Mouse (Mus musculus) heart, adult 2 months (tissue): ENCODE results near the gene Galm.

Source experiments
- CTCF ChIP-seq: fragments of 200-600 bp; IDR thresholded peaks from 2 replicates; pipeline ENCODE4 v1.8.1; 2022; ENCODE audit warnings: antibody characterized with exemption, mild to moderate bottlenecking, moderate library complexity
- EP300 ChIP-seq: fragments of 200-500 bp; IDR thresholded peaks from 2 replicates; pipeline ENCODE4 v1.6.1; 2011; ENCODE audit warnings: low read depth, low read length, control low read depth; ENCODE audit not compliant: insufficient read depth

- TF ChIP-seq EP300 (no peak), CTCF (peak; percentile 71)
Observed at GRCm38 (mm10) chr17:80193075-80193474, 65.8 kb downstream of the Galm start.
